Mouse (Mus musculus) CH12.LX (cell line): ENCODE results near the gene Ldlrad3. TPM values are rescaled to one million over a fixed set of nuclear protein-coding genes. Genes with fewer than 3 reads are reported as not detected.
A peak's percentile ranks its signal among the peaks of the same experiment; 100 is the strongest.

Source experiments
- DNase-seq: peaks from one replicate; pipeline ENCODE4 v3.0.0-alpha.2; 2013; ENCODE audit errors: extremely low read depth
- H3K27ac ChIP-seq: 2 replicates; pipeline ENCODE4 v1.5.1; 2012; ENCODE audit warnings: low read depth, mild to moderate bottlenecking, control low read depth, moderate library complexity; ENCODE audit not compliant: insufficient read depth
- H3K27me3 ChIP-seq: replicated peaks from 2 replicates; pipeline ENCODE3; 2012; ENCODE audit warnings: inconsistent platforms
- H3K36me3 ChIP-seq, 2 experiments: replicated peaks in 1 of 2; 2 replicates each; pipeline versions ENCODE3 to v1.6.1; 2012; ENCODE audit warnings: inconsistent platforms in 1 of 2, low read length in 1 of 2, mild to moderate bottlenecking in 1 of 2, mixed read lengths in 1 of 2, moderate library complexity in 1 of 2; ENCODE audit not compliant: control insufficient read depth in 1 of 2, insufficient read depth in 1 of 2
- H3K4me1 ChIP-seq, 2 experiments: 2 replicates each; pipeline ENCODE4 v1.6.1; 2012; ENCODE audit warnings: inconsistent platforms in 1 of 2, moderate library complexity in 1 of 2; ENCODE audit not compliant: insufficient read depth in 2 of 2, control insufficient read depth in 1 of 2
- H3K4me2 ChIP-seq: 2 replicates; pipeline ENCODE4 v1.6.1; 2012; ENCODE audit warnings: low read depth, mild to moderate bottlenecking, control low read depth; ENCODE audit not compliant: poor library complexity, insufficient read depth, severe bottlenecking
- H3K4me3 ChIP-seq, 3 experiments: fragments of 150-350 bp in 1 of 3; sonication (generic) in 1 of 3; replicated peaks in 1 of 3; 2 replicates each; pipeline versions ENCODE3 to v1.5.1; 2011 to 2012; ENCODE audit warnings: low read depth in 2 of 3, low read length in 2 of 3, mild to moderate bottlenecking in 2 of 3, moderate library complexity in 2 of 3, control low read depth in 1 of 3, improper control_type of control experiment in 1 of 3, inconsistent platforms in 1 of 3, mixed read lengths in 1 of 3; ENCODE audit not compliant: poor library complexity in 1 of 3
- H3K79me2 ChIP-seq: replicated peaks from 2 replicates; pipeline ENCODE4 v1.6.1; 2012; ENCODE audit warnings: mild to moderate bottlenecking, moderate library complexity; ENCODE audit not compliant: control insufficient read depth, poor library complexity, insufficient read depth, severe bottlenecking; ENCODE audit errors: extremely low read depth
- H3K9ac ChIP-seq: 2 replicates; pipeline ENCODE4 v1.6.1; 2012; ENCODE audit warnings: low read depth, mild to moderate bottlenecking, control low read depth, moderate library complexity; ENCODE audit not compliant: insufficient read depth
- H3K9me3 ChIP-seq: replicated peaks from 2 replicates; pipeline ENCODE3; 2012; ENCODE audit warnings: low read length, inconsistent platforms, mixed read lengths
- CHD2 ChIP-seq: IDR thresholded peaks from 2 replicates; pipeline ENCODE4 v1.6.1; 2011; ENCODE audit warnings: low read length, improper control_type of control experiment
- CTCF ChIP-seq, 2 experiments: IDR thresholded peaks in 1 of 2; conservative IDR thresholded peaks in 1 of 2; 2 replicates each; pipeline ENCODE4 v1.5.1; 2011 to 2012; ENCODE audit warnings: low read depth in 2 of 2, low read length in 2 of 2, improper control_type of control experiment in 1 of 2, inconsistent platforms in 1 of 2, mild to moderate bottlenecking in 1 of 2, moderate library complexity in 1 of 2
- E2F4 ChIP-seq: IDR thresholded peaks from 2 replicates; pipeline ENCODE4 v1.6.1; 2011; ENCODE audit warnings: low read depth, low read length, improper control_type of control experiment; ENCODE audit not compliant: insufficient replicate concordance
- ELF1 ChIP-seq: IDR thresholded peaks from 2 replicates; pipeline ENCODE4 v1.6.1; 2014; ENCODE audit warnings: low read depth, mild to moderate bottlenecking, inconsistent platforms, low read length, improper control_type of control experiment
- EP300 ChIP-seq: IDR thresholded peaks from 2 replicates; pipeline ENCODE4 v1.6.1; 2011; ENCODE audit warnings: low read length, improper control_type of control experiment
- ETS1 ChIP-seq: conservative IDR thresholded peaks from 2 replicates; pipeline ENCODE4 v1.6.1; 2012; ENCODE audit warnings: low read depth, mild to moderate bottlenecking, inconsistent platforms, low read length, improper control_type of control experiment, moderate library complexity
- HCFC1 ChIP-seq: IDR thresholded peaks from 2 replicates; pipeline ENCODE4 v1.6.1; 2012; ENCODE audit warnings: low read depth, mild to moderate bottlenecking, inconsistent platforms, low read length, improper control_type of control experiment
- IRF4 ChIP-seq: IDR thresholded peaks from 2 replicates; pipeline ENCODE4 v1.6.1; 2014; ENCODE audit warnings: low read depth, mild to moderate bottlenecking, inconsistent platforms, low read length, improper control_type of control experiment
- JUN ChIP-seq: IDR thresholded peaks from 2 replicates; pipeline ENCODE4 v1.6.1; 2011; ENCODE audit warnings: low read depth, mild to moderate bottlenecking, low read length, improper control_type of control experiment, moderate library complexity; ENCODE audit not compliant: insufficient read depth
- KAT2A ChIP-seq: IDR thresholded peaks from 2 replicates; pipeline ENCODE4 v1.6.1; 2012; ENCODE audit warnings: low read length, improper control_type of control experiment, inconsistent platforms; ENCODE audit not compliant: insufficient replicate concordance
- MAFK ChIP-seq: IDR thresholded peaks from 2 replicates; pipeline ENCODE4 v1.6.1; 2011; ENCODE audit warnings: low read length, improper control_type of control experiment; ENCODE audit not compliant: insufficient replicate concordance
- MAX ChIP-seq: IDR thresholded peaks from 2 replicates; pipeline ENCODE4 v1.6.1; 2011; ENCODE audit warnings: low read length, improper control_type of control experiment
- MAZ ChIP-seq: IDR thresholded peaks from 2 replicates; pipeline ENCODE4 v1.6.1; 2012; ENCODE audit warnings: low read depth, mild to moderate bottlenecking, inconsistent platforms, low read length, improper control_type of control experiment, moderate library complexity
- MXI1 ChIP-seq: IDR thresholded peaks from 2 replicates; pipeline ENCODE4 v1.6.1; 2011; ENCODE audit warnings: mild to moderate bottlenecking, low read depth, low read length, improper control_type of control experiment
- MYC ChIP-seq: IDR thresholded peaks from 2 replicates; pipeline ENCODE4 v1.6.1; 2011; ENCODE audit warnings: low read depth, mild to moderate bottlenecking, improper control_type of control experiment, low read length
- NRF1 ChIP-seq: IDR thresholded peaks from 2 replicates; pipeline ENCODE4 v1.6.1; 2014; ENCODE audit warnings: low read depth, mild to moderate bottlenecking, inconsistent platforms, low read length, improper control_type of control experiment, moderate library complexity
- POLR2A ChIP-seq: IDR thresholded peaks from 2 replicates; pipeline ENCODE4 v1.6.1; 2011; ENCODE audit warnings: low read depth, mild to moderate bottlenecking, improper control_type of control experiment, low read length
- POLR2AphosphoS2 ChIP-seq: IDR thresholded peaks from 2 replicates; pipeline ENCODE4 v1.6.1; 2011; ENCODE audit warnings: low read depth, low read length, improper control_type of control experiment
- RAD21 ChIP-seq: IDR thresholded peaks from 2 replicates; pipeline ENCODE4 v1.6.1; 2011; ENCODE audit warnings: low read depth, mild to moderate bottlenecking, low read length, improper control_type of control experiment, moderate library complexity
- SMC3 ChIP-seq: IDR thresholded peaks from 2 replicates; pipeline ENCODE4 v1.6.1; 2011; ENCODE audit warnings: low read depth, low read length, improper control_type of control experiment
- TBP ChIP-seq: conservative IDR thresholded peaks from 2 replicates; pipeline ENCODE4 v1.6.1; 2011; ENCODE audit warnings: low read depth, low read length, improper control_type of control experiment
- USF1 ChIP-seq: IDR thresholded peaks from 2 replicates; pipeline ENCODE4 v1.6.1; 2014; ENCODE audit warnings: low read depth, mild to moderate bottlenecking, inconsistent platforms, low read length, improper control_type of control experiment
- USF2 ChIP-seq: conservative IDR thresholded peaks from 2 replicates; pipeline ENCODE4 v1.6.1; 2011; ENCODE audit warnings: low read depth, low read length, improper control_type of control experiment
- ZC3H11A ChIP-seq: IDR thresholded peaks from 2 replicates; pipeline ENCODE4 v1.6.1; 2012; ENCODE audit warnings: low read depth, mild to moderate bottlenecking, inconsistent platforms, low read length, improper control_type of control experiment
- ZKSCAN1 ChIP-seq: IDR thresholded peaks from 2 replicates; pipeline ENCODE4 v1.6.1; 2012; ENCODE audit warnings: low read depth, inconsistent platforms, low read length, improper control_type of control experiment, borderline replicate concordance
- ZMIZ1 ChIP-seq: IDR thresholded peaks from 2 replicates; pipeline ENCODE4 v1.6.1; 2012; ENCODE audit warnings: low read depth, mild to moderate bottlenecking, inconsistent platforms, low read length, improper control_type of control experiment
- dilution Hi-C: fragments of 300-500 bp; cut with MboI; formaldehyde crosslinking; loops from 2 replicates; pipeline ENCODE4 v1.14.3; 2020; ENCODE audit warnings: low sequenced_read_pairs; ENCODE audit not compliant: extremely low pct_unique_long_range_greater_than_20kb, extremely low pct_ligation_motif_present
- in situ Hi-C: fragments of 300-500 bp; cut with MboI; formaldehyde crosslinking; loops from 3 replicates; pipeline ENCODE4 v1.14.3; 2019; ENCODE audit warnings: low sequenced_read_pairs, low pct_ligation_motif_present, low pct_unique_long_range_greater_than_20kb, mixed read lengths
- polyA plus RNA-seq: library from polyadenylated mRNA; unstranded; fragments of >175 nt; gene quantifications from 2 replicates; pipeline ENCODE4 v1.2.1, GENCODE M21; 2012; ENCODE audit warnings: low read depth; ENCODE audit not compliant: insufficient read length
- total RNA-seq, 2 experiments: library from RNA; depleted of rRNA; stranded (reverse); fragments of 300-350 nt in 1 of 2; fragments of >200 nt in 1 of 2; gene quantifications; 2 replicates each; pipeline ENCODE4 v1.2.3; 2012 to 2014

Ldlrad3 gene
- total and polyA plus RNA-seq, 3 experiments, result 0.30 to 2.7 (median 2.1) TPM

- Histone ChIP-seq H3K79me2 (no peaks in the 10 kb centered on the region), H3K4me3 (no peak overlapping the region)
- no peak for TF ChIP-seq MAX
- no peak for TF ChIP-seq KAT2A
- TF ChIP-seq RAD21, result peak; percentile 52
- no peak for TF ChIP-seq ELF1
- TF ChIP-seq MAFK, result no peak
- TF ChIP-seq ETS1, result no peak
- no peak for TF ChIP-seq TBP
- TF ChIP-seq USF2, result no peak
- TF ChIP-seq E2F4, result no peak
- no peak for TF ChIP-seq NRF1
- TF ChIP-seq SMC3, result peak; percentile 45
- TF ChIP-seq JUN, result no peak
- no peak for TF ChIP-seq MXI1
- peak; percentile 70 to 89 for TF ChIP-seq CTCF (conservative IDR thresholded peaks at IDR 0.05 in 1 of 2, IDR thresholded peaks at IDR 0.05 in 1 of 2; ENCODE audit: low read depth in 2 of 2, low read length in 2 of 2)
- no peak for TF ChIP-seq MYC
- TF ChIP-seq, all 38 proteins: peak for 3
- H3K27me3 ChIP-seq, result no peaks in the 10 kb centered on the region
- no peak overlapping the region for H3K9ac ChIP-seq
- peaks cover 0 to 18% of the 10 kb centered on the region in 2 experiments; a peak in 2 of 4 replicates for H3K4me1 ChIP-seq
- DNase-seq, result peak; percentile 59
- in situ Hi-C loops, result loop anchor here (25.0 kb wide), 1 partner anchor 210 kb away; no protein-coding TSS in a partner anchor
- dilution Hi-C loops, result no loop called here
- no peaks in the 10 kb centered on the region for H3K36me3 ChIP-seq
- peaks cover 3% of the 10 kb centered on the region for H3K9me3 ChIP-seq
- H3K27ac ChIP-seq, result no peak overlapping the region
- no peak overlapping the region for H3K4me2 ChIP-seq
Observed at GRCm38 (mm10) chr2:102077554-102077953, 108.6 kb downstream of the Ldlrad3 start.

- Histone ChIP-seq H3K9me3 (peaks cover 1% of the 10 kb centered on the region), H3K27me3 (no peaks in the 10 kb centered on the region), H3K4me2 (no peak overlapping the region), H3K9ac (no peak overlapping the region), H3K4me3 (no peak overlapping the region), H3K36me3 (no peaks in the 10 kb centered on the region), H3K27ac (no peak overlapping the region), H3K4me1 (peaks cover 0 to 18% of the 10 kb centered on the region in 2 experiments; a peak in 2 of 4 replicates), H3K79me2 (no peaks in the 10 kb centered on the region)
- in situ Hi-C loops, result loop anchor here (25.0 kb wide), 1 partner anchor 211 kb away; no protein-coding TSS in a partner anchor
- peak; percentile 33 for DNase-seq
- dilution Hi-C loops, result no loop called here
- no peak for TF ChIP-seq POLR2A
- no peak for TF ChIP-seq RAD21
- no peak for TF ChIP-seq HCFC1
- no peak for TF ChIP-seq IRF4
- no peak for TF ChIP-seq EP300
- no peak for TF ChIP-seq ZKSCAN1
- no peak for TF ChIP-seq MAZ
- no peak for TF ChIP-seq SMC3
- TF ChIP-seq CHD2, result no peak
- no peak for TF ChIP-seq ZC3H11A
- no peak for TF ChIP-seq KAT2A
- TF ChIP-seq USF1, result no peak
- TF ChIP-seq MXI1, result no peak
- no peak for TF ChIP-seq USF2
- TF ChIP-seq ZMIZ1, result no peak
- TF ChIP-seq POLR2AphosphoS2, result no peak
Observed at GRCm38 (mm10) chr2:102076237-102076636, 109.9 kb downstream of the Ldlrad3 start.
